ENCODE assay signal across 9 mouse cellular contexts in the genomic region with DNA sequence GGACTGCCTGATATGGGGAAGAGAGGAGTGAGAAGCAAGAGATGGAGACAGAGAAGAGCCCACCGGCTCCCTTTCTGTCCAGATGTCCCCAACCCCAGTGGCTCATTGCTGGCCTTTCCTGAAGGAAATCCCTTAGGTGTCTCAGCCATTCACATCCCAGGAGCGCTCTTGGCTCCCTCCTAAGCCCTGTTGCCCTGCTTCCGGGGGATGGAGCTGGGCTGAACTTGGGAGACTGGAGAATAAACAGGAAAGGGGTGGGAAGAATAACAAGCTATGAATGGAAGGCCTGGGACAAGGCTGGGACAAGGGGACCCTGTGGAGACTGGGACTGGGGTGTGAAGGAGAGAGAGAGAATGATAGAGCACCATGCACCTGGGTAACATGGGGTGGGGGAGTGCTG. TPM values are rescaled to one million over a fixed set of nuclear protein-coding genes. Genes with fewer than 3 reads are reported as not detected.
DNase-seq lines count a peak whose midpoint lies in the region; ATAC-seq and TF ChIP-seq lines count a peak whose summit lies in the region.
"Had no signal": no experiment of that assay in that cellular context is flagged by ENCODE, and none has a peak within 500 bp of the region (broad histone marks: within the 10 kb centered on the region; RNA-seq: fewer than 3 reads in every experiment).

No protein-coding gene starts in this region.

- H3K9ac ChIP-seq in forebrain, embryonic 14.5 days (ENCODE audit: low read length): no peak overlapping the region
- H3K9ac ChIP-seq in hindbrain, postnatal 0 days (replicated peaks; ENCODE audit: low read length): no peak overlapping the region
- H3K9ac ChIP-seq in liver, embryonic 15.5 days: no peak overlapping the region
- H3K9ac ChIP-seq: midbrain, embryonic 12.5 days had no signal

- H3K36me3 ChIP-seq in forebrain, embryonic 14.5 days (ENCODE audit: control insufficient read depth, insufficient read depth, low read length): no peaks in the 10 kb centered on the region
- no peaks in the 10 kb centered on the region for H3K36me3 ChIP-seq in hindbrain, postnatal 0 days (ENCODE audit: insufficient read depth, low read length)
- no peaks in the 10 kb centered on the region for H3K36me3 ChIP-seq in liver, embryonic 15.5 days (replicated peaks)
- H3K36me3 ChIP-seq: midbrain, embryonic 12.5 days had no signal

- no peak overlapping the region for H3K4me3 ChIP-seq in forebrain, embryonic 14.5 days (ENCODE audit: low read depth, low read length)
- H3K4me3 ChIP-seq in hindbrain, postnatal 0 days (ENCODE audit: low read length): no peak overlapping the region
- no peak overlapping the region for H3K4me3 ChIP-seq in liver, embryonic 15.5 days (replicated peaks)
- H3K4me3 ChIP-seq: midbrain, embryonic 12.5 days had no signal

- no peak overlapping the region for H3K4me2 ChIP-seq in forebrain, embryonic 14.5 days (ENCODE audit: low read length)
- H3K4me2 ChIP-seq in hindbrain, postnatal 0 days (ENCODE audit: low read depth, low read length): 0 out of 2 replicates have a peak overlapping the region, but pooled peaks have one; percentile 8
- no peak overlapping the region for H3K4me2 ChIP-seq in liver, embryonic 15.5 days
- H3K4me2 ChIP-seq: midbrain, embryonic 12.5 days had no signal

- H3K9me3 ChIP-seq in forebrain, embryonic 14.5 days (replicated peaks; ENCODE audit: control insufficient read depth, low read length): no peaks in the 10 kb centered on the region
- H3K9me3 ChIP-seq in hindbrain, postnatal 0 days (ENCODE audit: low read length): no peaks in the 10 kb centered on the region
- no peaks in the 10 kb centered on the region for H3K9me3 ChIP-seq in liver, embryonic 15.5 days (replicated peaks)
- H3K9me3 ChIP-seq: midbrain, embryonic 12.5 days had no signal

- WGBS in forebrain, embryonic 14.5 days: 66% methylated on average over 3 of the region's 3 CpGs
- WGBS in hindbrain, postnatal 0 days: 61% methylated on average over 3 of the region's 3 CpGs
- 47% methylated on average over 3 of the region's 3 CpGs for WGBS in liver, embryonic 15.5 days (ENCODE audit: insufficient replicate concordance)

- no peaks in the 10 kb centered on the region for H3K4me1 ChIP-seq in forebrain, embryonic 14.5 days (ENCODE audit: control insufficient read depth, insufficient read depth, low read length)
- H3K4me1 ChIP-seq in hindbrain, postnatal 0 days (ENCODE audit: insufficient read depth, low read length): no peaks in the 10 kb centered on the region
- peaks cover 13% of the 10 kb centered on the region for H3K4me1 ChIP-seq in liver, embryonic 15.5 days (replicated peaks)

- DNase-seq in R1 (ENCODE audit: low read depth, low spot score): peak; percentile 26
- no peak for DNase-seq in forebrain, embryonic 14.5 days (ENCODE audit: low spot score)
- DNase-seq in hindbrain, postnatal 0 days (ENCODE audit: low spot score): no peak
- no peak for DNase-seq in embryo, embryonic 10 days (ENCODE audit: low spot score)
- DNase-seq in cerebellum, postnatal 36 days: no peak
- DNase-seq in spleen, postnatal 10 days (ENCODE audit: low spot score in 2 of 2): no peak

- no peaks in the 10 kb centered on the region for H3K27me3 ChIP-seq in forebrain, embryonic 14.5 days (replicated peaks; ENCODE audit: control insufficient read depth, insufficient read depth, low read length)
- no peaks in the 10 kb centered on the region for H3K27me3 ChIP-seq in hindbrain, postnatal 0 days (ENCODE audit: insufficient read depth, low read length)
- peaks cover 23% of the 10 kb centered on the region for H3K27me3 ChIP-seq in liver, embryonic 15.5 days

- no peak for TF ChIP-seq CTCF in hindbrain, postnatal 0 days (IDR thresholded peaks at IDR 0.05; ENCODE audit: low read depth)

- H3K27ac ChIP-seq in forebrain, embryonic 14.5 days (ENCODE audit: low read depth, low read length): 0 out of 2 replicates have a peak overlapping the region, but pooled peaks have one; percentile 5
- peak overlapping the region; percentile 60 for H3K27ac ChIP-seq in hindbrain, postnatal 0 days
- 0 out of 2 replicates have a peak overlapping the region, but pooled peaks have one; percentile 7 for H3K27ac ChIP-seq in liver, embryonic 15.5 days (replicated peaks)
- H3K27ac ChIP-seq: midbrain, embryonic 12.5 days had no signal

- ATAC-seq in forebrain, embryonic 14.5 days: no peak
- ATAC-seq in hindbrain, postnatal 0 days: 0 out of 2 replicates have a peak, but pooled peaks have one; percentile 22
- ATAC-seq in liver, embryonic 15.5 days (ENCODE audit: insufficient read depth): no peak
- ATAC-seq in cerebellum, adult (ENCODE audit: insufficient number of reproducible peaks, low FRiP score, low TSS enrichment): no peak

RNA-seq across cellular contexts. Expression of gene Notch4, which starts 0.7 kb away (rescaled TPM):
- polyA plus RNA-seq in forebrain, embryonic 14.5 days (2014; fragmentation: Nextera tagmentation; extraction: Ambion mirVana): 4.1 and 6.0 TPM in 2 replicates
- 6.0 and 11.4 TPM in 2 replicates for total RNA-seq in hindbrain, postnatal 0 days (2014; rRNA removed)
- polyA plus RNA-seq in hindbrain, postnatal 0 days (2015; fragmentation: Nextera tagmentation; extraction: Ambion mirVana): 5.2 and 6.1 TPM in 2 replicates
- 0.64 and 0.75 TPM in 2 replicates for polyA plus RNA-seq in liver, embryonic 15.5 days (2015; fragmentation: Nextera tagmentation; extraction: Ambion mirVana)

RNA-seq across cellular contexts. Expression of gene Gpsm3, which starts 24.8 kb away (rescaled TPM):
- 3.7 and 4.5 TPM in 2 replicates for polyA plus RNA-seq in forebrain, embryonic 14.5 days (2014; fragmentation: Nextera tagmentation; extraction: Ambion mirVana)
- 3.4 and 4.8 TPM in 2 replicates for total RNA-seq in hindbrain, postnatal 0 days (2014; rRNA removed)
- polyA plus RNA-seq in hindbrain, postnatal 0 days (2015; fragmentation: Nextera tagmentation; extraction: Ambion mirVana): 4.8 and 5.4 TPM in 2 replicates
- polyA plus RNA-seq in liver, embryonic 15.5 days (2015; fragmentation: Nextera tagmentation; extraction: Ambion mirVana): 14.9 and 17.6 TPM in 2 replicates

RNA-seq across cellular contexts. Expression of gene Pbx2, which starts 26.3 kb away (rescaled TPM):
- polyA plus RNA-seq in forebrain, embryonic 14.5 days (2014; fragmentation: Nextera tagmentation; extraction: Ambion mirVana): 6.4 and 9.6 TPM in 2 replicates
- total RNA-seq in hindbrain, postnatal 0 days (2014; rRNA removed): 63.1 and 67.1 TPM in 2 replicates
- polyA plus RNA-seq in hindbrain, postnatal 0 days (2015; fragmentation: Nextera tagmentation; extraction: Ambion mirVana): 6.2 and 7.5 TPM in 2 replicates
- 2.4 and 2.8 TPM in 2 replicates for polyA plus RNA-seq in liver, embryonic 15.5 days (2015; fragmentation: Nextera tagmentation; extraction: Ambion mirVana)

RNA-seq across cellular contexts. Expression of gene Ager, which starts 32.9 kb away (rescaled TPM):
- 1.1 and 1.5 TPM in 2 replicates for polyA plus RNA-seq in forebrain, embryonic 14.5 days (2014; fragmentation: Nextera tagmentation; extraction: Ambion mirVana)
- total RNA-seq in hindbrain, postnatal 0 days (2014; rRNA removed): 1.8 and 2.0 TPM in 2 replicates
- polyA plus RNA-seq in hindbrain, postnatal 0 days (2015; fragmentation: Nextera tagmentation; extraction: Ambion mirVana): 1.7 and 2.5 TPM in 2 replicates
- 0.70 and 0.88 TPM in 2 replicates for polyA plus RNA-seq in liver, embryonic 15.5 days (2015; fragmentation: Nextera tagmentation; extraction: Ambion mirVana)

RNA-seq across cellular contexts. Expression of gene Rnf5, which starts 38.7 kb away (rescaled TPM):
- 222 TPM in 2 replicates for polyA plus RNA-seq in forebrain, embryonic 14.5 days (2014; fragmentation: Nextera tagmentation; extraction: Ambion mirVana)
- 61.9 and 65.3 TPM in 2 replicates for total RNA-seq in hindbrain, postnatal 0 days (2014; rRNA removed)
- 223 and 233 TPM in 2 replicates for polyA plus RNA-seq in hindbrain, postnatal 0 days (2015; fragmentation: Nextera tagmentation; extraction: Ambion mirVana)
- 88.4 and 106 TPM in 2 replicates for polyA plus RNA-seq in liver, embryonic 15.5 days (2015; fragmentation: Nextera tagmentation; extraction: Ambion mirVana)

Comparison
In these comparisons a context has a peak if more than half of its experiments do, and no peak if none do; other contexts are left out.
1. H3K27ac ChIP-seq: peak in every context shown above with its lines; median percentile 60 in hindbrain, postnatal 0 days; 7 in liver, embryonic 15.5 days; 5 in forebrain, embryonic 14.5 days.